Mouse (Mus musculus) olfactory bulb, adult 2 months (tissue): ENCODE data around the gene Sec1.

Experiments
- CTCF ChIP-seq: fragments of 200-500 bp; IDR thresholded peaks from 2 replicates; pipeline ENCODE4 v1.5.1; 2012; ENCODE audit warnings: low read depth, mild to moderate bottlenecking, low read length, moderate library complexity; ENCODE audit not compliant: insufficient read depth
- POLR2A ChIP-seq: fragments of 200-500 bp; IDR thresholded peaks from 2 replicates; pipeline ENCODE4 v1.6.1; 2012; ENCODE audit warnings: mild to moderate bottlenecking, low read depth, low read length, moderate library complexity; ENCODE audit not compliant: insufficient read depth

GRCm38 (mm10) chr7:45720413-45721233 is 26.4 kb upstream of the Sec1 start, which contains the start of gene Fam83e:
- TF ChIP-seq POLR2A (no peak), CTCF (no peak)
